Mouse (Mus musculus): Measurements from ENCODE around the gene Daam1.

DNA sequence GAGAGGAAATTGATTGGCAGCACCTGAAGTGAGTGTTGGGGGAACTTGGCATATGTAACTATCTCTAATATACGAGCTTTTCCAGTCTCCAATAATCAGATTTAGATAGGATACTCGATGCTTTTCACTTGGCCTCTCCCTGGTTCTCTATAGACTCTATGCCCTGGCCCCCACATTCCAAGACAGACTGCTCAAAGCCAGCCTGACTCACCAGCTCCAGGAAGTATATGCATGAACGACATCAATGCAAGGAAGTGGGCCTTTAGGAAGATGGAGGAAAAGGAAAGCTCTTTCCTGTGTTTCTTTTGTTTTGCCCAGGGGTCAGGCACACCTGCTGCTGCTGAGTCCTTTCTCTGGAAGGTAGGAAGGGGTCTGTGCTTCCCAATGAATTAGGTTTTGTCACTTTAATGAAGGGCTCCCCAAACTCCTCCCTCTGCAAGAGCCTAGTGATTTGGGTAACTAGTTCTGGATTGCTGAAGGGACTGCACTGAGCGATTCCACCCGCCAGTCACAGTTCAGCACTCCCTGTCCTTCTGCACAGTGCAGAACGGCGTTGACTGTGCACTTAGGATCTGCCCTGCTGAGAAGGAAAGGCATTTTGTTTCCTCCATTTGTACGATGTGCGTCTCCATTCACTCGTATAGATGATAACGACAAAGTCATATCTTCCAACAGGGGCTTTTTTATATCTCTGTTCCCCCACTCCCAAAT, 95.3 kb downstream of the Daam1 start:
- TF ChIP-seq CTCF (IDR thresholded peaks at IDR 0.05; ENCODE audit: low read depth, low read length) (no peak), POLR2A (IDR thresholded peaks at IDR 0.05; ENCODE audit: extremely low read depth, insufficient read depth, low read length) (no peak)
